Mouse (Mus musculus) splenic B cell, adult 2 months (primary cell): ENCODE measurements around the gene Sptbn4.
"Not testable (repeated sequence)": the region's sequence is repeated elsewhere in the genome, so short reads cannot be mapped to it uniquely, and the experiment has no call there.

Source experiments
- DNase-seq: peaks from one replicate; pipeline ENCODE4 v3.0.0-alpha.2; 2011; ENCODE audit warnings: low read depth, low spot score
- H3K27me3 ChIP-seq: 2 replicates; pipeline ENCODE4 v1.6.1; 2012; ENCODE audit warnings: mild to moderate bottlenecking, low read length, moderate library complexity, mixed read lengths; ENCODE audit not compliant: control insufficient read depth, poor library complexity, insufficient read depth, severe bottlenecking
- H3K36me3 ChIP-seq: 2 replicates; pipeline ENCODE4 v1.6.1; 2012; ENCODE audit warnings: mild to moderate bottlenecking, low read length, moderate library complexity, mixed read lengths; ENCODE audit not compliant: control insufficient read depth, poor library complexity, insufficient read depth, severe bottlenecking

The Sptbn4 gene

GRCm38 (mm10) chr7:27447419-27448286 lies at the start of gene Sptbn4, which contains the start of gene Blvrb:
Gene Sptbn4, minus strand, starts transcription at chr7:27447686.
Gene Blvrb, plus strand, starts transcription at chr7:27447978.
- Histone ChIP-seq H3K27me3 (no peaks in the 10 kb centered on the region), H3K36me3 (no peaks in the 10 kb centered on the region)
- DNase-seq: peak; percentile 100

GRCm38 (mm10) chr7:27494659-27495367 lies 47.3 kb upstream of the Sptbn4 start:
- not testable (repeated sequence) for H3K27me3 ChIP-seq, DNase-seq, H3K36me3 ChIP-seq

- H3K27me3 ChIP-seq: no peaks in the 10 kb centered on the region
- DNase-seq: no peak
- peaks cover 4% of the 10 kb centered on the region; the same call in 1 of the 2 replicates for H3K36me3 ChIP-seq
Measured at GRCm38 (mm10) chr7:27493450-27493849, 46.0 kb upstream of the Sptbn4 start.

GRCm38 (mm10) chr7:27493022-27493421 lies 45.5 kb upstream of the Sptbn4 start:
- no peak for DNase-seq
- no peaks in the 10 kb centered on the region for H3K27me3 ChIP-seq

GRCm38 (mm10) chr7:27491856-27492255 lies 44.4 kb upstream of the Sptbn4 start:
- no peaks in the 10 kb centered on the region for H3K27me3 ChIP-seq
- no peak for DNase-seq
- H3K36me3 ChIP-seq: peaks cover 4% of the 10 kb centered on the region; the same call in 1 of the 2 replicates

More at GRCm38 (mm10) chr7:27493022-27493421, 45.5 kb upstream of the Sptbn4 start:
- peaks cover 4% of the 10 kb centered on the region; the same call in 1 of the 2 replicates for H3K36me3 ChIP-seq

GRCm38 (mm10) chr7:27490543-27491329 lies 43.2 kb upstream of the Sptbn4 start:
- Histone ChIP-seq H3K36me3 (peaks cover 4% of the 10 kb centered on the region; the same call in 1 of the 2 replicates), H3K27me3 (no peaks in the 10 kb centered on the region)
- peak; percentile 89 for DNase-seq

- DNase-seq: no peak
Measured at GRCm38 (mm10) chr7:27490227-27490542, 42.7 kb upstream of the Sptbn4 start.

GRCm38 (mm10) chr7:27489270-27489869 lies 41.9 kb upstream of the Sptbn4 start:
- no peak for DNase-seq
- Histone ChIP-seq H3K27me3 (no peaks in the 10 kb centered on the region), H3K36me3 (peaks cover 4% of the 10 kb centered on the region; the same call in 1 of the 2 replicates)

More at GRCm38 (mm10) chr7:27490227-27490542, 42.7 kb upstream of the Sptbn4 start:
- H3K36me3 ChIP-seq: peaks cover 4% of the 10 kb centered on the region; the same call in 1 of the 2 replicates
- H3K27me3 ChIP-seq: no peaks in the 10 kb centered on the region

GRCm38 (mm10) chr7:27487740-27488268 lies 40.3 kb upstream of the Sptbn4 start:
- peak; percentile 51 for DNase-seq

GRCm38 (mm10) chr7:27486770-27487697 lies 39.5 kb upstream of the Sptbn4 start, which contains the start of gene Sertad1:
Gene Sertad1, plus strand, starts transcription at chr7:27486910.
- H3K27me3 ChIP-seq: no peaks in the 10 kb centered on the region
- peaks cover 4% of the 10 kb centered on the region; the same call in 1 of the 2 replicates for H3K36me3 ChIP-seq
- peak; percentile 100 for DNase-seq

More at GRCm38 (mm10) chr7:27487740-27488268, 40.3 kb upstream of the Sptbn4 start:
- Histone ChIP-seq H3K36me3 (peaks cover 4% of the 10 kb centered on the region; the same call in 1 of the 2 replicates), H3K27me3 (no peaks in the 10 kb centered on the region)

GRCm38 (mm10) chr7:27486102-27486769 lies 38.8 kb upstream of the Sptbn4 start:
- no peak for DNase-seq
- peaks cover 4% of the 10 kb centered on the region; the same call in 1 of the 2 replicates for H3K36me3 ChIP-seq

GRCm38 (mm10) chr7:27483860-27484259 lies 36.4 kb upstream of the Sptbn4 start:
- H3K27me3 ChIP-seq: no peaks in the 10 kb centered on the region
- no peaks in the 10 kb centered on the region for H3K36me3 ChIP-seq
- no peak for DNase-seq

More at GRCm38 (mm10) chr7:27486102-27486769, 38.8 kb upstream of the Sptbn4 start:
- no peaks in the 10 kb centered on the region for H3K27me3 ChIP-seq
